Mouse (Mus musculus) activated CD4-positive, CD25-positive, alpha-beta regulatory T cell, adult 4 months (primary cell): Measurements from ENCODE around the gene Pus10. TPM values are rescaled to one million over a fixed set of nuclear protein-coding genes. Genes with fewer than 3 reads are reported as not detected.

Experiments
- ATAC-seq: one replicate; pipeline ENCODE4 v1.8.0; 2017
- polyA plus RNA-seq, 2 experiments: library from polyadenylated mRNA; unstranded; fragments of 100-300 nt; shearing (Covaris generic); gene quantifications; one replicate each; pipeline ENCODE4 v1.2.1; 2017

Gene Pus10
- polyA plus RNA-seq: 10 to 100 TPM; 20.9 to 22.7 TPM

GRCm38 (mm10) chr11:23665311-23665786 lies at the start of gene Pus10:
Gene Pus10, plus strand, starts transcription at chr11:23665674.
- peak; percentile 19 for ATAC-seq

- ATAC-seq: no peak
Measured at GRCm38 (mm10) chr11:23618995-23619394, 46.5 kb upstream of the Pus10 start.

GRCm38 (mm10) chr11:23630664-23631063 lies 34.8 kb upstream of the Pus10 start:
- no peak for ATAC-seq

DNA sequence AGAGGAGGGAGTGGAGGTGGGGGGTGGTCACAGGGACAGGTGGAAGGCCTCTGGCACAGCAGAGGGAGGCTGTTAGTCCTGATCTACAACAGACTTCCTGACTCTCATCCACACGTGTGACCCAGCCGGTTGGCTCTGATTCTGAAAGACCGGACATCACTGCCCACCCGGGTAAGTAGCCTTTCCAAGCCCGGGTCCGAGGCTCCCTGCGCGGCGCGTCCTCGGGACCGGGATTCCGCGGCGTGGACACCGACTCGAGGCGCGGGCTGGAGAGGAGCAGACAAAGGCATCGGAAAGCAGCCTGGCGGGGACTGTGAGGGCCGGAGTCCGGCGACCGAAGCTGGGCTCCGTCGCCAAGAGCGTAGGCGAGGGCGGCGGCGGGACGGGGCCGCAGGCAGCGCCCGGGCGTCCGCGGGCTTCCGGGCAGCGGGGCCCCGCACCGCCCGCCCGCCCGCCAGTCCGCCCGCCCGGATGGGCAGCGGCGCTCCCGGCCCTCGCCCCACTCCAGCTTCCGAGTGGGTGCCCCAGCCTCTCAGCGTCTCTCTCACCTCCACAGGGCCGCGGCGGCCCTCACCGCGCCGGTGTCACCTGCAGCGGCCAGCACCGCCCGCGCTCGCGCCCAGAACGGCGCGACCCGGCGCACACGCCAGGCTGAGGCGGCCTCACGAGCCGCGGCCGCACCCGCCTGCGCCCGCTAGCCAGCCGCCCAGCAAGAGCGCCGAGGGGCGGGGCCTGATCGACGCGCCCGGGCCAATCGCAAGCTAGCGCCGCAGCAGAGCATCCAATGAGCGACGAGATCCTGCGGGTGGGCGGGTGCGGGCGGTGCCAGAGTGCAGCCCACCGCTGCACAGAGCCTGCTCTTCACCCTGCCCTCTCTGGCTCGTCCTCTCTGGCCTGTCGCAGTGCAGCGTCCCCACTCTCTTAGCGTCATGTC lies 32.3 kb upstream of the Pus10 start, which contains the start of gene 0610010F05Rik:
Gene 0610010F05Rik, minus strand, starts transcription at position 695 of the 934 bp plus-strand sequence.
- ATAC-seq: peak; percentile 97

DNA sequence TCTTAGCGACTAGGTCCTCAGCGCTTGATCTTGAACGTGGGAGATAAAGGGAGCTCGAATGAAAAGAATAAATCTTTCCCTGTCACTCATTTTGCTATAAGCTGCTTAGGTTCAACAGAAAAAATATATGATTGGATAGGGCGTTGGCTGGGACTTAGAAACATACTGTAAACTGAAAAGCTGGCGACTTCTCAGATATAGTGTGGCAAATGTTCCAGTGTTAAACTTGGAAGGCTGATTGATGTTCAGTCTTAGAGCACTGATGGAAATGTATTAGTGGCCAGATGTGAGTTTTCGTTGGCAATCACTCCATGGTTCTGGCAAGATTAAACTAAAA lies 31.6 kb upstream of the Pus10 start:
- no peak for ATAC-seq

DNA sequence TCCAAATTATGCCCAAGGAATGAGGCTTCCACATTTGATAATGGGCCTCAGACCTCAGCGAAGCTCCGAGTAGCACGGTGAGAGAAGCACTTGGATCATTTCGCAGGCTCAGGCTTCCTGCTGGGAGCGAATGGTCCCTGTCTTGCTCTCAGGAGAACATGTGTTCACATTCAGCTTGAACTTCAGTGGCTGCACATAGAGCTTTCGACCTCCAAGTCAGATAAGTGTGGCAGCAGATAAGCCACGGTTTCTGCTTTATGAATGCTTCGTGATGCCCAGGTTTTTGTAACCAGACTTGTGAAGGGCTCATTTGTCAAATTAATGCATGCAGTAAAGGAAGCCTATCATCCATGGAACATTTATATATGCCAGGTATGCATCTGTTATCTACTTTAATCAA lies 30.9 kb upstream of the Pus10 start:
- ATAC-seq: no peak

GRCm38 (mm10) chr11:23647431-23647830 lies 18.0 kb upstream of the Pus10 start:
- ATAC-seq: no peak

DNA sequence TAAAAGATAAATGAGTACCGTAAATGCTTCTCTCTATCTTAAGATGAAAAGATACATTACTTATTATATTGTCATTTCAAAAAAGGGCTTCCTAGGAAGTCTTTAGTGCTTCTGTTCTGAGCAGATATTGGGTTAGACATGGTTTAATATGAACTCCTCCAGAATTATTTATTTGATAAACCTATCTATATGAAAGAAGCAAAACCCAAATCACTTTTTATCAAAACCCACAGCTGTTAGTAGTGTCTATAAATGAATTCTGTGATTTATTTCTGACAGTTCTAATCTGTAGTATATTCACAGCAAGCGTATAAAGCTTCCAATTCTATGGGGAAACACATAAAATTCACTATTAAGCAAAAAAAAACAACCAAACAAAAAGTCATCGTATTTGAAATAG lies 17.6 kb upstream of the Pus10 start:
- ATAC-seq: no peak

DNA sequence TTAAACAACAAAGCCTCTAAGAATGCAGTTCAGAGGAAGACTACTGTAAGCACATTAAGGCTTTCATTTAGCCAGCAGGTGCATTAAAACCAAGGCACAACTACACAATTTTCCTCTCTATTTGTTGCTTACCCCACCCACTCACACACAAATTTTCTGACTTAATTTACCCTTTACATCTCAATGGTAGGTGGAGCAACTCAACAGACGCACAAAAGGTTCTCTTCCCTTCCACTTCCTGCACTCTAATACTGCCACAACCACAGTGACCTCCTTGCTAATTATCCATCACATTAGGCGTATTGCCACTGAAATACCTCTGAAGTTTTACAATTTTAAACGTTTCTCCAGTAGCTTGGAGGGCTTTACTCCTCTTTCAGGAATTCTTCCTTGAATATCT lies 11.8 kb upstream of the Pus10 start:
- ATAC-seq: no peak

- ATAC-seq: no peak
Measured at GRCm38 (mm10) chr11:23657791-23658190, 7.7 kb upstream of the Pus10 start.

- ATAC-seq: no peak
Measured at GRCm38 (mm10) chr11:23664232-23664631, 1.2 kb upstream of the Pus10 start.

GRCm38 (mm10) chr11:23665798-23666501 lies 476 bp downstream of the Pus10 start, which contains the start of gene Pex13:
Gene Pex13, minus strand, starts transcription at chr11:23665959.
- peak; percentile 90 for ATAC-seq

DNA sequence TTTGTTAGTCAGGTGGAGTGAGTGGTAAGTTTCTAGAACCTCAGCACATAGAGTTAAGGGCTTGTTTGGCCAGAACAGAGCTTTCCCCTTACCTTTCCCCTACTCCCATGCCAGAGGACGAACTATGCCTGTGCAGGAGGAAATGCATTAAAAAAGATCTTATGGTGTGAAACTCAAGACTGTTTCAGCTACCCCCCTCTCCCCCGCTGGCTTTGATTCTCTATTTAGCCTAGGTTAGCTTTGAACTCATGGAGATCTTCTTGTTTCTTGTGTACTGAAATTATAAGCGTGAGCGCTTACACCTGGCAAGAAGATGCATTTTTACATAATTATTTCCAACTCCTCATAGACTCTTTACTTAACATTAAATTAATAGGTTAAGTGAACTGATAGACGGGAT lies 1.1 kb downstream of the Pus10 start:
- no peak for ATAC-seq

DNA sequence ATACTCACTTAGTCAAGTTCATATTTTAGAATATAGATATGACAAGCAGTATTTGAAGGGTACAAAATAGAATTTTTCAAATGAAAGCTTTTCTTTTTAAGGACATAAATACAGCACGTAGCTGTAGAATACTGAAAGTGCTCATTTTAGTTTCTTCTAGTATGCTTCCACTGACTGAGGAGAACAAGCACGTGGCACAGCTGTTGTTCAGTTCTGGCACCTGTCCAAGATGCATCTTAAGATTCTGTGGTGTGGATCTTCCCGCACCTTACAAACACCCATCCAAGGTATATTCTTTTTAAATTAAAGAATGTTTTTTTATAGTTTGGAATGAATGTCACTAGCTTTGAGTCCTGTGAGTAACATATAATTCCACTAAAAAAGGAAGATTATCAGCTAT lies 1.7 kb downstream of the Pus10 start:
- ATAC-seq: no peak

DNA sequence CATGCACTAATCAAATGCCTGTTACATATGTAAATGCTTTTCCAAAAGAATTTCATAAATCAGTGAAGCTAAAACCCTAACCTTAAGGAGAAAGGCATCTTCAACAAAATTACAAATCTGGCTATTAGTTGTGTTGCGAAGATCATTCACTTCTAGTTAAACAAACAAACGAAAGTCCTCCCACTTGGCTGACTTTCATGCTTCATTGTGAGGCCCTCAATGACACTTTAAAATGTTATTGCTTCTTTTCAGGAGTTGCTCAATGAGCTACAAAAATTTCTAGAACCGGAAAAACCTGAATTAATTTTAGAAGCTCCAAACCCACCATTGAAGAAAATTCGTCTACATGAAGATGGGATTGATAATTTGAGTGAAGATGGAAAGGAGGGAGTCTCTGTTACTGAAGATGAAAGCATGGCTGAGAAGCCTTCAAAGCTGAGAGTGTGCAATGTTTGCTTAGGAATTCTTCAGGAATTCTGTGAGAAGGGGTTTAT lies 6.8 kb downstream of the Pus10 start:
- ATAC-seq: no peak

GRCm38 (mm10) chr11:23676100-23676499 lies 10.6 kb downstream of the Pus10 start:
- ATAC-seq: no peak

GRCm38 (mm10) chr11:23679044-23679642 lies 13.7 kb downstream of the Pus10 start:
- ATAC-seq: peak; percentile 76

GRCm38 (mm10) chr11:23680435-23680950 lies 15.0 kb downstream of the Pus10 start:
- ATAC-seq: no peak

- no peak for ATAC-seq
Measured at GRCm38 (mm10) chr11:23682561-23682960, 17.1 kb downstream of the Pus10 start.

DNA sequence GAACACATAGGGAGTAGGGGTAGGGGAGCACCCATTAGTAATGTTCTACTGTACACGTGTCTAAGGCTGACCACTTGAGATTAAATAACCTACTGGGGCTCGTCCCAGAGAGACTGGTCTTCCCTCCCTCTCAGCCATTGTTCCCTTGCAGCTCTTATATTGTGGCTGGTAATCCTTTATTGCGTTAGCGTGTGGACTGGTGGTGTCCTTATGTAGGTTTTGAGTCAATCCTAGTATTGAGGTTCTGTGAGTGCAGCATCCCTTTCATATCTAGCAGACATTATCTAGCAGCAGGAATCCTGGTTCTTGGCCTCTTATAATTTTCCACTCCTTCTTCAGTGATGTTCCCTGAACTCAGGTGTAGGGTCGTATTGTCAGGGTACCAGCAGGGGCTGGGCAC lies 21.2 kb downstream of the Pus10 start:
- ATAC-seq: no peak

DNA sequence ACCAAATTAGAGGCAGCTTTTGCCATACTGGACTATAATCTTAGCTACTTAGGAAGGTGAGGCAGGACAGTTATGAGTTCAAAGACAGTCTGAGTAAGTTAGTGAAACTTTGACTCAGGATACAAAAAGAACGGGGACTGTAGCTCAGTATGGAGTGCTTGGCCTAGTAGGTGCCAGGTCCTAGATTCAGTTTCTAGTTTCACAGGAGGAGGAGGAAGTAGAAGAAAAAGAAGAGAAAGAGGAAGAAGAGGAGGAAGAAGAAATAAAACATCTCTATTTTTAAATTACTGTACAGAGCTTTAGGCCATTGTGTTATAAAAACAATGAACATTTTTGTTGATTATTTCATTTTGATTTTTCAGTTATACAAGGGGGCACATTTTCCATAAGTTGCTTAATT lies 22.6 kb downstream of the Pus10 start:
- no peak for ATAC-seq

DNA sequence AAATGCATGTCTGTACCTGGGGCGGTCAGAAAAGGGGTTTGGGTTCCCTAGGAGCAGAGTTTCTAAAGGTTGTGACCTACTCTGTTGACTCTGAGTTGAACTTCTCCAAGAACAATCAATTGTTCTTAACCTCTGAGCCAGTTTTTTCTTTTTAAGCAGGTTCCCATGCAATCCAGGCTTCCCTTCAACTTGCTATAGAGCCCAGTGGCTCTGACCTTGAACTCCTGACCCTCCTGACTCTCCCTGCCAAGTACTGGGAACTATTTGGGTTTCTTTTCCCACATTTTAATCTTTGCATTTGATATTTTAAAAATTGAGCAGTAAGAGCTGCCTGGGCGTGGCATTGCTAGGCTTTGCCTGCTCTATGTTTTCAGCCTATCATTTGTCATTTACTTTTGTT lies 27.8 kb downstream of the Pus10 start:
- ATAC-seq: no peak

DNA sequence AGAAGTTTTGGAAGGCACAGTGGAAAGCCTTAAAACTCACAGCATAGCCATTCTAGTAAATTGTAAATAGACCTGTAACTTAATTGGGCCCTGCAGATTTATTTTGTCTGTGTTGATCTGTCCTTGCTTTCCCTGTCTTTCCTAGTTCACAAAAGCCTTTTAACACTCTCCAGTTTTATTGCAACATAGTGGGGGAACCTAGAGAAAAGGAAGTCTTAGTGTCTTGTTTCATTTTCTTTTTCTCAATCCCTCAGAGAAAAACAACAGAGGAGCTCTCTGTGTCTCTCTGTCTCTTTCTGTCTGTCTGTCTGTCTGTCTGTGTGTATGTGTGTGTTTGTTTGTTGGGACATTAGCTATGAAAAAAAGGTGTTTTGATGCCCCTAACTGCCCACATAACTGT lies 30.4 kb downstream of the Pus10 start:
- no peak for ATAC-seq
